24 mouse cellular contexts compared by ENCODE assay signal in the genomic region with DNA sequence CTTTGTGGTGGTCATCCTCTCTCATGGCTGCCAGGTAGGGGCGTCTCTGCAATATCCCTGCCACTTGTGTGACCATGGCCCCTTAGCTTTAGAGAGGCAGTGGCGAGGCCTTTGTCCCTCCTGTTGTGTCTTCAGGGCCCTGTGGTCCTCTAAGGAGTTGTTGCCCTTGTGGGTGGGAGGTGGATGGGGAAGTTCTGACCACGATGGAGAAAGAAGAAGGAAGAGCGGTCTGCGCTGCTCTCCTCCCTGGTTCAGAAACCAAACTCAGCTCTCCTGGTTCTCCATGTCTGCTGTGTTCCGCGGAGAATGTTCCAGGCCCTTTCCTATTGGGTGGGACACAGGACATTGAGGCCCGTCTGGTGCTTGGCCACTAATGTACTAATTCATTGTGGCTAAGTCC. TPM values are rescaled to one million over a fixed set of nuclear protein-coding genes. Genes with fewer than 3 reads are reported as not detected.
"Had no signal": no experiment of that assay in that cellular context is flagged by ENCODE, and none has a peak within 500 bp of the region (broad histone marks: within the 10 kb centered on the region; RNA-seq: fewer than 3 reads in every experiment).

No protein-coding gene starts in this region.

- DNase-seq: heart, postnatal 10 days; heart, postnatal 14 days; heart, postnatal 36 days; heart, postnatal 4 days; kidney, adult 11 months; kidney, adult 18-20 months; kidney, adult 2 months; kidney, adult 8-10 months; kidney, adult 9 months; kidney, postnatal 10 days; kidney, postnatal 14 days; kidney, postnatal 36 days; kidney, postnatal 4 days; layer of hippocampus, adult 9-11 months; layer of hippocampus, postnatal 36 days had no signal

RNA-seq across cellular contexts. Expression of gene Cela2a, which starts 20.1 kb away (rescaled TPM):
- total RNA-seq: heart, postnatal 14 days; heart, postnatal 25 days; heart, postnatal 36 days; heart, postnatal 4 days; hematopoietic stem cell, adult 5-6 weeks; hindbrain, postnatal 0 days; layer of hippocampus, adult 18-20 months; layer of hippocampus, adult 2 months; layer of hippocampus, adult 8-10 months; layer of hippocampus, postnatal 10 days; layer of hippocampus, postnatal 14 days; layer of hippocampus, postnatal 25 days; layer of hippocampus, postnatal 36 days had no signal

RNA-seq across cellular contexts. Expression of gene Ctrc, which starts 40.3 kb away (rescaled TPM):
- total RNA-seq: heart, postnatal 10 days; heart, postnatal 14 days; heart, postnatal 25 days; heart, postnatal 36 days; heart, postnatal 4 days; hematopoietic stem cell, adult 5-6 weeks; hindbrain, postnatal 0 days; layer of hippocampus, adult 18-20 months; layer of hippocampus, adult 2 months; layer of hippocampus, adult 8-10 months; layer of hippocampus, postnatal 10 days; layer of hippocampus, postnatal 14 days; layer of hippocampus, postnatal 25 days; layer of hippocampus, postnatal 36 days had no signal

RNA-seq across cellular contexts. Expression of gene Agmat, which starts 59.4 kb away (rescaled TPM):
- total RNA-seq: hematopoietic stem cell, adult 5-6 weeks; hindbrain, postnatal 0 days; layer of hippocampus, adult 2 months; layer of hippocampus, adult 8-10 months; layer of hippocampus, postnatal 10 days; layer of hippocampus, postnatal 14 days; layer of hippocampus, postnatal 25 days had no signal
